Mouse (Mus musculus): ENCODE data around the gene Adgrl4. TPM values are rescaled to one million over a fixed set of nuclear protein-coding genes. Genes with fewer than 3 reads are reported as not detected.

Gene Adgrl4
- polyA plus RNA-seq, 1 experiment from 2014 or later: 7.5 TPM

DNA sequence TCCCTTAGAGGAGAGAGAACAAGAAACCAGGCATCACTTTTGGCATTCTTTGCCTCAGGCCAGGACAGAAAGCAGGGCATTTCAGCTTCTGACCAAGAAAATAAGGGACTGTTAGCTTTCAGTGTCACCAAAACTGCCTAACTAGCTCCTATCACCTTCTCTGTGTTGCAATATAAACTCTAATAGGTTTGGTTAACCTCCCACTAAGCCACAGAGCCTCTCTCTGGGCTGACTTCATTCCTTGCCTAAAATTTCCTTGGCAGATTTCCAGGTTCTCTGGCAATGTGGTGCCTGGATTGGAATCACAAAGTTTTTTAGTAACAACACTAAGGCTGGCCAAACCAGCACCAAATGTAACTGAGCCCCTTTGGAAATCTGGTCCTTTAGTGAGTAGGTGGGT lies 154.2 kb downstream of the Adgrl4 start:
- 0 out of 2 replicates have a peak overlapping the region, but pooled peaks have one; percentile 11 for H3K27ac ChIP-seq
- no peaks in the 10 kb centered on the region for H3K27me3 ChIP-seq
- H3K4me1 ChIP-seq: peaks cover 2% of the 10 kb centered on the region; the same call in 1 of the 2 replicates
- no peak overlapping the region for H3K4me3 ChIP-seq
- no peak overlapping the region for H3K9ac ChIP-seq
- ATAC-seq (ENCODE audit: insufficient number of reproducible peaks, low FRiP score, low TSS enrichment, low read depth): no peak
- H3K9me3 ChIP-seq: no peaks in the 10 kb centered on the region
- H3K36me3 ChIP-seq: no peaks in the 10 kb centered on the region
- H3K4me2 ChIP-seq: no peak overlapping the region
